Mouse (Mus musculus): Measurements from ENCODE around the gene Senp1.

Gene Senp1

DNA sequence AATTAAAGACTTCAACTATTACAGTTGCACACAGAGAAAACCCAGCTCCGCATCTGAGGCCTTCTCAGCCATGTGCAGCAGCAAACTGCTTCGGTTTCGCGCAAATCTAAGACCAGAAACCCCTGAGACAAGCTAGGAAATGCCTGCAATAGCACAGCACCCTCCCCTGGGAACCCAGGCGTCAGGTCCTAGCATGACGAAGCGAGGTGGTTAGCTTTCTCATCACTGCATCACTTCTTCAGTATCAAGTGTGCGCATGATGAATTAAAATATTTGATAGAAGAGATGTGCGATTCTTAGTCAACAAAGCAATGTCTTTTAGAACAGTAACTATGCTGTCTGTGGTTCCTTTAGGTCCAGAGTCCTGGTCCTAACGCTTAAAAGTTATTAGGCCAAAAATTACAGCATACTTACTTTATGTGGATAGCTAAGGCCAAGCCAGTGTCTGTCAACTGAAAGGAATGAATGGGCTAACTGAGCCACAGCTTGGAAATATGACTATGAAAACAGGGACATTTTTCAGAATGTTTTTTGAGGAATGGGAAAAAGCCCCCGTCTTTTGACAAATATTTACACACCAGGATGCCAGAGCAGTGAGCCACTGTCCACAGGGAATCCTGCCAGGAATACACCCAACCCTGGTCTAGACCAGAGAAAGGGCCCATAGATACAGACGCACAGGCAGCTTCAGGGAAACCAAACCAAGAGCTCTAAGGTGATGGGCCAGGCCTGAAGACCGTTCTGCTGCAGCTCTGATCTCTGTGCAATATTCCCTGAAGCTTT is 44.4 kb downstream of the Senp1 start:
- no peak for DNase-seq (ENCODE audit: low spot score)

DNA sequence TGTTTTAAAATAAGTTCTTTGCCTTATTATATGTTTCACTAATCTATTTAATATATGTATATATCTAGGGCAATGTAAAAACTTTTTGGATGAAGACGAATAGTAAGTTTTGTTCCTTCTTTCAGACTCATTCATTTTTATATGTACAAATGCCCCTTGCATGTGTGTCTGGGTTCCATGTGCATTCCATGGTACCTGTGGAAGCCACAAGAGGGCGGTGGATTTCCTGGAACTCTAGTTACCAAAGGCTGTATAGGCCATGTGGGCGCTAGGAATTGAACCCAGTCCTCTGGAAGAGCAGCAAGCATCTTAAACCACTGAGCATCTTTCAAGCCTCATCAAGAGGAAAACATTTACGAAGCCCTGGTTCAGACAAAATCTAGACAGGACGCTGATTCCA is 49.2 kb downstream of the Senp1 start:
- DNase-seq (ENCODE audit: low spot score), result no peak

DNA sequence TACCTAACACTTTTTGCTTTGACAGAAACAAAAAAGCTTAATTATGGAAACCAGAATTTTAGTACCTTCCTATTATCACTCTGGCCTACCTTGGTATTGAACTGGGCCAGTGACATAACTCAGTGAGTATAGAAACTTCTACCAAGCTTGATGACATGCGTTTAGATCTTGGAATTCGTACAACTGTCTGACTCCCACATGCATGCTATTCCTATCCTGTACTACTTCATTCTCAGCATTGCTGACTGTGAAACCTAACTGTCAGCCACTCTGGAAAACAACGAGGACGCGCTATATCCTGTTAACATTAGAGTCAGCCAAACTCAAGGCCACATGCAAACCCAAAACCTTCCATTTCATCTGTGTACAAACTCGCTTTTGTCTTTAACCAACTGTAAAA is 49.6 kb downstream of the Senp1 start:
- DNase-seq (ENCODE audit: low spot score), result no peak

DNA sequence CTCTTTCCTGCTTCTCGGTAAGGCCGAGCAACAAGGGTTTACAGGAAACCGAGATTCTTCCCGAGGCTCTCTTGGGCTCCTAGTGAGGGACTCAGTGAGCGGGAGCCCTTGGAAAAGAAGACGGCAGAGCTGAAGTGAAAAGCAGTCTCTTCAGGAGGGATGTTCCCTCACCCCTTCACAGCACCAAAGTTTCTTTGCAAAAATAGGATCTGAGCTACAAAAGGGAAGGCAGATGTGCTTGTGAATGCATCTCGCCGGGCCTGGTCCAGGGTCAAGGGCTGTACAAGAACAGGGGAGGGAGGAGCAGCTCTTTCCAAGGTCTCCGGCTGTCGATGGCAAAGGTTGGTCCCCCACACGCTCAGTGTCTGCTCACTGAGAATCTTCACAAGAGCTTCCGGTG is 51.0 kb downstream of the Senp1 start:
- no peak for DNase-seq (ENCODE audit: low spot score)

DNA sequence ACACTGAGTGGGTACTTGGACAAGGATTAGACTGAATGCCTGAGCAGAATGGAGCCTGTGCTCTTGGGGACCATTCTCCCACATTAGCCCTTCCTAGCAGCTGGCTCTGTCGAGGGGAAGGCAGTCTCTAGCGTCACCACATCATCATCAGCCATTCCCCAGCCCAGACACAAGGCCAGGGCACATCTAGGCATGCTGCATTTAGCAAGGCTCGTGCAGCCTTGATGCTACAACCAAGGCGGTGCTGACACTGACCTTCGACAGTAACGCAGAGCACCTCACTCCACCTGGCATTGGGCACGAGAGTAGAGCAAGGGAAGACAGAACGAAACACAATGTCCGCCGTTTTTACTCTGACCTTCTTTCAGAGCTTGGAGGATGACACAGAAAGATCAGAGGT is 53.9 kb downstream of the Senp1 start:
- no peak for DNase-seq (ENCODE audit: low spot score)

DNA sequence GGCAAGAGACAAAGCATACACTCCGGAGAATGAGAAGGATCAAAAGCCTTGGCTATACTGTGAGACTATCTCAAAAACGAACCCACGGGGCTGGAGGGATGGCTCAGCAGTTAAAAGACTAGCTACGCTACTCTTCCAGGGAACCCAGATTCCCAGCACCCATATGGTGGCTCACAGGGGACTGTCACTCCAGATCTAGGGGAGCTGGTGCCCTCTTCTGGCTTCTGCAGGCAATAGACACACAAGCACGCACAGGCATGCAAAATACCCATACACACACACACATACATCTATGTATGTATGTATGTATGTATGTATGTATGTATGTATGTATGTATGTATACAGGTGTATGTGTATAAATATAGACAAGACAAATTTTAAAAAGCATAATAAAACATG is 57.0 kb downstream of the Senp1 start:
- DNase-seq (ENCODE audit: low spot score), result no peak

DNA sequence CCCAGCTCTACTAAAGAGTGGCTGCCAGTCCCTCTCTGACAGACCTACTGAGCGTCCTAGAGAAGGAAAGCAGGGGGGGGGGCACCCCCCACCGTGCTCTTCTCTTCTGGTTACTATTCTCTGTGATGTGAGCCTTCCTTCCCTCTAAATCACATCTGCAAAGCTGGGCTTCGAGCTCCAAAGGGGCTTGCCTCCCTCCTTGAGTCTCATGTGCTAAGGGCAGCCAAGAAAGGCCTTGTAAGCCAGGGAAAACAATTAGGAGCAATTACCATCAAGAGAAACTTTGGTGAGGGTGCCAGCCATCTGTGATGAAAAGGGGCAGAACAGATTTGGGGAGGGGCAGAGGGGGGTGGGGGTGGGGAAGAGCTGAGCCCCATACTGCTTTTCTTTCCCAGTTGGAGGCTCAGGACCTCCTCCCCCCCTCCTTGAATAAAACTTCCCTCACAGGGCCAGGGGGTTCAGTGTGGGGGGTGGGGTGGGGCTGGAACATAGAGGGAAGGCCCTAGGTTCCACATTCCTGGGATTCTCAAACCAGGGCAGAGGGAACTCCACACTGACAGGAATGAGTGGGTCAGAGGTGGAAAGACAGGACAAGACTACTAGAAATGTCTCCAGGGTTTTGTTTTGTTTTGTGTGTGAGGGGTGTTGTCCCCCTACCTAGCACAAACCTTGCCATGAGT is 58.3 kb downstream of the Senp1 start:
- DNase-seq (ENCODE audit: low spot score), result no peak

DNA sequence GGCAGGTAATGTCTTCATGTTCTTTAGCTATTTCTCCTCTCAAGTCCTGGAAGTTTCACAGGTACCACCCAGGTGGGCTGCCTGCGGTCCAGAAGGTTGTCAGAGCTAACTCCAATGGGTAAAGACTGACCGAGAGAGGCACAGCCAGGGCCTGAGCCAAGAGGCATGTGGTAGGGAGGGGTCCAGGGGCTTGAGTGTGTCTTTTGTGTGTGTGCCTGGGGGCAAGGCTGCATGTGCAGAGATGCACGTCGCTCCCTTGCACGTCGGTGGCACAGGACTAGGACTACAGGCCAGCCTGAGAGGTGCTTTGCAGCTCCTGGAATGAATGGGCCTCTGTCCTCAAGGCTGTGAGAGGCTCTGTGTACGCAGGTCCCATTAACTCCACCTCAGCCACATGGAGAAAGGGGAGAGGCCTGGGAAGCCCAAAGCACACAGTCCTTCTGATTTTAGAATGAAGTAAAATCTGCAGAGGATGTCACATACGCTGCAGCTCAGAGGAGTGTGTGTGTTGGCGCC is 60.3 kb downstream of the Senp1 start:
- no peak for DNase-seq (ENCODE audit: low spot score)

DNA sequence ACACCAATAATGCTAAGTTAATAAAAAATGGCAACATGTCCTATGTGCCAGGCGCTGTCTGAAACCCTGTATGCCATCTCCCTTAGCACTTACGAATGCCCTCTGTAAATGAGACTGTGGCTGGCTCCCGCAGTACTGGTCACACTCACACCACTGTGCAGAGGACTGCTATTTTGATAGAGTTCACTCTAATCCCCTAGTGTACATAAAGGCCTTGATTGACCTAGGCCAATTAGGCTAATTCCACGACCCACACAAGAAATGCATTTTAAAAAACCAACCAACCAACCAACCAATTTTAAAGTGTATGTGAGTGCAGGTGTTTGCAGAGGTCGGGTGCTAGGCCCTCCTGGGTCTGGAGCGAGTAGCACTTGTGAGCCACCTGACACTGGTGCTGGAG is 63.7 kb downstream of the Senp1 start:
- no peak for DNase-seq (ENCODE audit: low spot score)

DNA sequence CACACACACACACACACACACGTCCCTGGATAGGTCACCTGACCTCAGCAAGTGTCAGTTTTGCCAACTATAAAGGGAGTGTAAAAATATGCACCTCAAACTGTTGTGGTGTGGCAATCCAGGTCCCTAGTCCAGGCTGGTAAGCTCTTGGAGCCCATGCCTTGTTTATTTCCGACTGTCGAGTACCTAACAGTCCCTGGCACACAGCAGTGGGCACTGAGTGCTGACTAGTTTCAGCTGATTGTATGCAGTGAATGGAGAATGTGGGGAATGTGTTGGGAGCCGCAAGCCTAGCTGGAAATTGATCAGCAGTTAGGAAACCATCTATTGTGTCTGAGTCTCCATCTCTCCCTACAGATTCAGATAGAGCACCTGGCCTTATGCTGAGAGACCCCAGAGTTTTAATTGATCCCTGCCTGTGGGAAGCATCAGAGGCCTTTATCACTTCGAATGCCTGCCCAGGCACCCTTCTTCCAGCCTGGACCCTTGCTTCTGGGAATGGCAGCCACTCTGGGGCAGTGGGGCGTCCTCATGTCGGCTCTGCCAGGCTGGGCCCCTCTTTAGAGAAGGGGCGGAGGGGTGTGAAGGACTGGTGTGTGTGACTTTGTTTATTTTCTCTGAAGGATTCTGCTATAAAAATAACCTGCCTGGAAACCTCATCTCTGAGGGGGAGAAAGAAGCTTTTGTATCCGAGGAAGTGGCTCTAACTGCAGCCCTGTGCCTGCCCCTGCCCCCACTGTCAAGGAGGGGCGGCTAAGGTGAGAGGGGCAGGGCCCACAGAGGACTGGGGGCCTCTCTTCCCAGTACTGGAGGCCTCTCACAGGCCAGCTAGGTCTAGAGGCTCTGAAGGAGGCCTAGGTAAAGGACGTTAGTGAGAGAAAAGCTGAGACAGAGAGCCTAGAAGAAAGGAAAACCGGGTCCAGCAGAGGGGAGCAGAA is 66.3 kb downstream of the Senp1 start:
- no peak for DNase-seq (ENCODE audit: low spot score)

DNA sequence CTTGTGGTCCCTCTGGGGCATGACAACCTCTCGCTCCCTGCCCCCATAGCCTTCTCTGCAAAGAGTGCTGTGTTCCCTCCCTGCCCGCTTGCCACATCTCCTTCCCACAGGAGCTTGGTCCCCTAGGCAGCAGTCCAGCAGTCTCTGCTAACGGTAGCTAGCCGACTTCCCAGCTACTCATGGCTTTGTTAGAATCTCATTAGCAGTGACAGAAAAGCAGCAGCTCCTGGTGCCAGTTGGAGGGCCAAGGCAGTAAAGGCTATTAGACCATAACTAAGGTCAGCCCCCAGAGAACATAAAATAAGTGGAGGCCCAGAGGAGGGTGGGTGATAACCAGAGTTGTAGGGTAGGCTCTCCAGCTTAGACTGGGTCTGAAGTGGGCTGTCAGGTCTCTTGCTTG is 67.9 kb downstream of the Senp1 start:
- no peak for DNase-seq (ENCODE audit: low spot score)

DNA sequence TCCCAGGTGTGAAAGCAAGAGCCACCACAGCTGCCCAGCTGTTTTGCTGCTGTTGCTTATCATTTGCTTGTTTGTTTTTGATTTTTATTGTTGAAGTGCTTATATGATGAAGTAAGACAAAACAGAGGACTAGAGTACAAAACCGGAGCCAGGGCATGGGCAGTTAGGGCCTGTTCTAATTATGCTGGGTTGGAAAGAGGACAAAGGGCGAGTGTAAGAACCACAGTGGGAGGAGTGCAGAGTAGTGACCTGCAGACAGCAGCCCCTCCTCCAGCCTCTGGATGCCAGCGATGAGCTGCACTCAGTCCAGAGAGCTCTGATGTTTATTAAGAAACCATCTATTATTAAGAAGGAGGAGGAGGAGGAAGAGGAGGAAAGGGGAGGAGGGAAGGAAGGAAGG is 70.4 kb downstream of the Senp1 start:
- DNase-seq (ENCODE audit: low spot score), result no peak

DNA sequence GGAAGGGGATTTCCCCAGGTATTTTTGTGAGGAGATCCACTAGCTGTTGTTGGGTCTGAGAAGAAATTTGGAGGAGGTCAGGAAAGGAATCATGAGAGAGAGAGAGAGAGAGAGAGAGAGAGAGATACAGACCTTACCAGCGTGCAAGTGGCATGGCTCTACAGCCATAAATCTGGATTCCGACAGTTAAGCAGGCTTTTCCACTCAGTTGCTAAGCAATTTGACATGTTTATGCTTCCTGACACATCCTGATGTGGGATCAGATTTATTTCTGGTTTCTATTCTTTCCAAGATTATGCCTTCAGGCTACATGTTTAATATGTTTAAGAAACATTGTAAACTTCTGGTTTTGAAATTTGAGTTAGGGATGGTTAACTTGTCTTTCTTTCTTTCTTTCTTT is 71.7 kb downstream of the Senp1 start:
- no peak for DNase-seq (ENCODE audit: low spot score)

DNA sequence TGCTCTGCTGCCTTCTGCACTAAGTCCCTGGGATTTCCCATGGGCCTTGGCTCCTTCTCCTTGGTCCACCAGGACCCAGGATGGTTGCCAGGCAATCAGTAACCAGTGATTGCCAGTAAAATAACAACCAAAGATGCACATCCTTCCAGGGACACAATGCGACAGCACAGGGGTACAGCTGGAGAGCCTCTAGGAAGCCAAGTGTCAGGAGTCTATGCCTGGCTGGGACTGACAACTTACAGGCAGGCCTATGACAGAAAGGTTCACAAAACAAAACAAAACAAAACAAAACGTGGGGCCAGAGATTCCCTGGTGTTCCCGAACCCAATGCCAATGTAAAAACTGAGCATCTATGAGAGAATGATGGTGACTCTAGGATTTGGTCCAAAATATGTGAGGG is 74.5 kb downstream of the Senp1 start:
- DNase-seq (ENCODE audit: low spot score), result no peak

DNA sequence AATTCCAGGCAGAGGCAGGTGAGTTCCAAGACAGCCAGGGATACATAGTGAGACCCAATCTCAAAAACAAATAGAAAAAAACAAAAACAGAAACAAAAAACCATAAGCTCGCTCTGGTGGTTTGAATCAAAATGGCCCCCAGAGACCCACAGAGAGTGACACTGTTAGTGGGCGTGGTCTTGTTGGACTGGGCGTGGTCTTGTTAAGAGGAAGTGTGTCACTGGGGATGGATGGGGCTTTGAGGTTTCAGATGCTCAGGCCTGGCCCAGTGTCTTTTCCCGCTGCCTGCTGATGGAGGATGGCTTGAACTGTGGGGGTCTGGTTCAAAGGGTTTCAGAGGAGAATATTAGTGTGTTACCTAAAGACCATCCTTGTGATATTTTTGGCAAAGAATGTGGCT is 75.6 kb downstream of the Senp1 start:
- no peak for DNase-seq (ENCODE audit: low spot score)

DNA sequence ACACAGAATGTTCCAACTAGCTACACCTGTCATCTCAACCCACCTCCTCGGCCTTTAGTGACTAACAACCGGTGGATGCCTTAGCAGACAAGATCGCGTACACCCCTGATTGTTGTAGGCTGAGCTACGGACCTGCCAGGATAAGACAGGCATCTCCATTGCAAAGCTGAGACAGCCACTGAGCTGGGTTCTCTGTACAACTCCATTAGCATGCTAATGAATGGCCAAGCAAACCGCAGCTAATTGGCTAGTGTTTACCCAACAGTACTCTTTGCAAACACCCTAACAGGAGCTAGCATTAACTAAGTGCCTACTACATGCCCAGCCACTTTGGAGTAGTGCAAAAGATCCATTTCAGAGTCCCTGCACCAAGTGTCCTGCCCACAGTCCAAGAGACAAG is 80.7 kb downstream of the Senp1 start:
- no peak for DNase-seq (ENCODE audit: low spot score)

DNA sequence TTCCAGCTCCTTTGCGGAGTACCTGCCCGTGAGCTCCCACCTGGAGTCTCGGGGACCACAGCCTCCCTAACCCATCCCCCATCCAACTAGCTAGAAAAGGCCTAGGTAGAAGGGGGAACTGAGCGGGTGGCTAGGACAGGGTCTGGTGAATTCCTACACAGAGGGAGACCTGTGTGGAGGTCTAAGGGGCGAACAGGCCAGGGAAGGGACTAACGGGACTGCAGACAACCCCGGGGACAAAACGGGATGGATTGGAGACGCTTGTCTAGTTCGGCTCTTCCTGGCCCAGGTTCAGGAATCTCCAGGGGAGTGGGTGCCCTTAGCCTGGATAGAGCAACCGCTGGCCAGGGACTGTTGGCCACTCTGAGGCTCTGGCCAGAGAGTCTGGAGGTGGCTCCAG is 88.4 kb downstream of the Senp1 start:
- DNase-seq (ENCODE audit: low spot score), result no peak

DNA sequence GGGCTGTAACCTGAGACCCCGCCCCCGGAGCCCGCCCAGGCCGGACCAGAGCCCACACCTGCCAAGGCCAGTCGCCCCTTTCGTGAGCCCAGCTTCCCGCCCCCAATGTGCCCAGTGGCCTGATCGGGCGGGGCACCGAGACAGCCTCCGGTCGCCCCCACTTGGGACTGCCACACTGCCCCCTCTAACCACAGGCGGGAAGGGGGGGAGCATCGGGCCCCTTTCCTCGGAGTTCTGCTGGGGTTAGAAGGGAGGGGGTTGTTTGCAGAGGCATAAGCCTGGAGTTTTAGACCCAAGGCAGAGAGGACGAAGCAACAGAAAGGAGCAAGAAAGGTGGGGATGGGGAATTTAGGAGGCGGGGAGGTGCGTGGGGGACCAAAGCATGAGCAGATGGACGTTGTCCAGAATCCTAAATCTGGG is 88.8 kb downstream of the Senp1 start:
- DNase-seq (ENCODE audit: low spot score), result no peak

DNA sequence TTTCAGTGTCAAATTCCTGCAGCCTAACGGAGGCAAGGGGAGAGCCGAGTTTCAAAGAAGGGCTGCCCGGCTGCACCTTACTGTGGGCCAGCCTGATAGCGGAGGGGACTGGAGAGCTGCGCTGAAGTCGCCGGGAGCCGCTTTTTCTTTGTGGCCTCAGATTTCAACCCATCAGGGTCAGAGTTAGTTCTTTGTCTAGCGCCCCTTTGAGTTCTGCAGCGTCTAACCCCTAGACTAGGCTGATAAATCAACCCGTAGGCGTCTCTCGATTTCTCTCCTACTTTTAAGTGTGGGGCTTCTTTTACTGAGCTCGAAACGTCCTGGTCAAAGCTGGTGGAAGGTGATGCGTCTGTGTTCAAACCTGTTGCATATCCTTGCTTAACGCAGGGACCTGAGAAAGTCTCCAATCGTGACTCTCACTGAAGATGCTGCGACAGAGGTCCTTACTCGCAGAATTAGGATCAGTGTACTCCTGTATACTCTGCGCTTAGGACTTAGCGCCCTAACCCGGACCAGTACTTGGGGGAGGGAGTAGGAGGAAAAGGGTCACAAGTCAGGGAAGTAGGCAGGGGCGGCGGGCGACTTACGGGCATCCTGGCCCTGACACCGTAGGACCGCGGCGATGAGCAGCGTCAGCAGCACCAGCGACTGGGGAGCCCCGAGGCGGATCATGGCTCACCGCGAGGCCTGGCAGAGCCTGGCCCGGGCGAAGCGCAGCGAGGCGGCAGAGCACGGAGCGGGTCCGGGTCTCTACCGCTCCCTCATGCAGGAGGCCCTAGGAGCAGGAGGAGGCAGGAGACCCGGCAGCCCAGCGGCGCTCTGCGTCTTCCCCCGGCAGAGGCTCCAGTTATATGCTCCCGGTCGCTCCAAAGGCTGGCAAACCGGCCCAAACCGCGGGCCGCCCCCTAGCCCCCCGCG is 89.5 kb downstream of the Senp1 start, which contains the start of gene Col2a1:
TSS of gene Col2a1 (minus strand) at position 874 of the 918 bp plus-strand sequence.
- no peak for DNase-seq (ENCODE audit: low spot score)

DNA sequence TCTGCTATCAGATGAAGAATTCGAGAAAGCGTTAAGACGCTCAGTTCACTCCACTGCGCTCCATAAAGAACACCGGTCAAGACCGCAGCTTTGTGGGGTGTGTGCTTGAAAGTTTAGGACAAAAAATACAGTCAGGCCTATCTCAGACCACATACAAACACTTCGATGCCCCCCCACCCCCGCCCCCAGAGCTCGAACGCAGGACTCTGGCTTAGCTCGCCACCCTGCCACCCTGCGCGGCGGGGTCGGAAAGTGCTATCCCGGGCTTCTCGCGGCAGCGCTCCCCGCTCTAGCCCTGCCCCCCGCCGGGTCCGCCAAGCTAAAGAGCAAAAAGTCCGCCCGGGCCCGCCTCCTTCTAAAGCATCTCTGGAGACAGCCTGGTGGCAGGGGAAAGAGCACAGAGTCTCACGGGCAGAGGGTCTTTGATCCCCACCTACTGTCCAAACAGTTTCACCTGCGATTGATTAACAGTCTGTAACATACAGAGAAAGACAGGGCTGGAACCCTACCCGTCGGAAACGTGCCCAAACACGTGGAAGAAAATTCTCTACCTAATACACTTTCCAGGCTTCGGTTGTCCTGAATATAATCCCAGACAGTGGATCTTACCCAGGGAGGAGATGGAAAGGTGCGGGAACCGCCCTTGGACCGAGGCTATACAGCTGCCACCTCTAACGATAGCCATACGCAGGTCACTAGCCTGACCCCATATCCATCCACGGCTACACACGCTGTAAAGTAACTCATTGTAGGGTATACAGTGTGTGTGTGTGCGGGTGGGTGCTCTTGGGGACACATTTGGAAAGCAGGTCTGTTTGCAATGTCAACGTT is 90.3 kb downstream of the Senp1 start:
- DNase-seq (ENCODE audit: low spot score), result no peak
